Comparison of ENCODE assay signal across 11 mouse cellular contexts in the genomic region with DNA sequence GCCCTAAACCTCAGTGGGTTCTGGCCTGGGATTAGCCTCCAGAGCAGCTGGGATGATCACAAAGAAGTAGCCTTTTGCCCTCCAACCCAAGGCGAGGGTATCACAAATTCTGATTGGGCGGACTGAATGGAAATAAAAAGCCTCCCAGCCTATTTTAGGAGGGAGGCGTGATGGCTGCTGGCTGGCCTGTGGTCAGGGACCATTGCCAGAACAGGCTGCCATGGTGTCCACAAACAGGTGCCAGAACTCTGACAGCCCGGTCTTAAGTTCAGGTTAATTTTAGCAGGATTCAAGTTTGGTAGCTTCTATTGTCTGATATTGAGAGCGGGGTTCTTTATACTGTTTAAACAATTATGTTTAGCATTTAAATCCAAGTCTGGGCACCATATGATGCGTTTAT. TPM values are rescaled to one million over a fixed set of nuclear protein-coding genes. Genes with fewer than 3 reads are reported as not detected.
DNase-seq lines count a peak whose midpoint lies in the region; ATAC-seq and TF ChIP-seq lines count a peak whose summit lies in the region.
"Had no signal": no experiment of that assay in that cellular context is flagged by ENCODE, and none has a peak within 500 bp of the region (broad histone marks: within the 10 kb centered on the region; RNA-seq: fewer than 3 reads in every experiment).

No protein-coding gene starts in this region.

- H3K36me3 ChIP-seq in liver, adult 2 months (ENCODE audit: control insufficient read depth, insufficient read depth, low read length) = no peaks in the 10 kb centered on the region
- H3K36me3 ChIP-seq in liver, postnatal 0 days (replicated peaks; ENCODE audit: insufficient read depth, low read length) = no peaks in the 10 kb centered on the region
- no peaks in the 10 kb centered on the region for H3K36me3 ChIP-seq in heart, adult 2 months (ENCODE audit: control insufficient read depth, insufficient read depth, low read length)
- H3K36me3 ChIP-seq: liver, embryonic 12.5 days had no signal

- no peak overlapping the region for H3K4me2 ChIP-seq in liver, postnatal 0 days (ENCODE audit: low read depth, low read length)
- H3K4me2 ChIP-seq: liver, embryonic 12.5 days had no signal

- no peak overlapping the region for H3K9ac ChIP-seq in liver, adult 2 months (ENCODE audit: low read depth, low read length)
- no peak overlapping the region for H3K9ac ChIP-seq in liver, postnatal 0 days (replicated peaks)
- H3K9ac ChIP-seq in heart, adult 2 months (ENCODE audit: low read depth, low read length) = peak overlapping the region; percentile 35
- H3K9ac ChIP-seq: liver, embryonic 12.5 days had no signal

- H3K27me3 ChIP-seq in liver, adult 2 months (ENCODE audit: control insufficient read depth, insufficient read depth, low read length) = no peaks in the 10 kb centered on the region
- H3K27me3 ChIP-seq in liver, postnatal 0 days (ENCODE audit: insufficient read depth, low read length) = no peaks in the 10 kb centered on the region
- no peaks in the 10 kb centered on the region for H3K27me3 ChIP-seq in heart, adult 2 months (ENCODE audit: control insufficient read depth, insufficient read depth, low read length)
- H3K27me3 ChIP-seq: liver, embryonic 12.5 days had no signal

- H3K79me2 ChIP-seq in liver, adult 2 months (ENCODE audit: control insufficient read depth, insufficient read depth, low read length) = no peaks in the 10 kb centered on the region
- H3K79me2 ChIP-seq in heart, adult 2 months (replicated peaks; ENCODE audit: control insufficient read depth, insufficient read depth, low read length) = no peaks in the 10 kb centered on the region

- TF ChIP-seq EP300 in liver, postnatal 0 days (IDR thresholded peaks at IDR 0.05; ENCODE audit: low read depth) = no peak
- no peak for TF ChIP-seq EP300 in heart, adult 2 months (IDR thresholded peaks at IDR 0.05; ENCODE audit: insufficient read depth, low read depth, low read length)

- no peak overlapping the region for H3K4me3 ChIP-seq in liver, adult 2 months (ENCODE audit: insufficient read depth, low read depth, low read length)
- H3K4me3 ChIP-seq in liver, postnatal 0 days (ENCODE audit: low read depth, low read length) = no peak overlapping the region
- H3K4me3 ChIP-seq in heart, adult 2 months = no peak overlapping the region
- H3K4me3 ChIP-seq: liver, embryonic 12.5 days had no signal

- no peak for TF ChIP-seq CTCF in liver, adult 2 months (IDR thresholded peaks at IDR 0.05; ENCODE audit: low read depth, low read length)
- TF ChIP-seq CTCF in liver, postnatal 0 days (IDR thresholded peaks at IDR 0.05; ENCODE audit: low read depth) = no peak
- no peak for TF ChIP-seq CTCF in heart, adult 2 months (IDR thresholded peaks at IDR 0.05)

- no peak for ATAC-seq in liver, postnatal 0 days
- ATAC-seq: liver, embryonic 12.5 days had no signal

- TF ChIP-seq POLR2A in liver, adult 2 months (IDR thresholded peaks at IDR 0.05; ENCODE audit: extremely low read depth, insufficient read depth, low read length) = no peak
- peak; percentile 39; the same call in 1 of the 2 replicates for TF ChIP-seq POLR2A in heart, adult 2 months (IDR thresholded peaks at IDR 0.05; ENCODE audit: insufficient read depth, low read depth, low read length)

- H3K27ac ChIP-seq in liver, adult 2 months (replicated peaks; ENCODE audit: insufficient read depth, low read depth, low read length) = no peak overlapping the region
- H3K27ac ChIP-seq in liver, postnatal 0 days (ENCODE audit: low read depth) = no peak overlapping the region
- H3K27ac ChIP-seq in heart, adult 2 months = peak overlapping the region; percentile 89
- H3K27ac ChIP-seq: liver, embryonic 12.5 days had no signal

- WGBS in liver, adult 2 months = 54% methylated on average over 6 of the region's 6 CpGs
- WGBS in liver, postnatal 0 days (ENCODE audit: insufficient replicate concordance) = 80% methylated on average over 6 of the region's 6 CpGs
- WGBS in heart, adult 2 months = 40% methylated on average over 6 of the region's 6 CpGs

- intact Hi-C loops in heart, adult 2 months (cut with DNase I) = no loop called here

- peak; percentile 34 for DNase-seq in cerebellum, adult 11 months
- DNase-seq in cerebellum, postnatal 4 days (ENCODE audit: low spot score in 2 of 2) = no peak
- DNase-seq in liver, adult 2 months (ENCODE audit: extremely low read depth, low read depth, low spot score) = peak; percentile 66
- no peak for DNase-seq in liver, postnatal 0 days
- DNase-seq in heart, adult 2 months = peak; percentile 67 to 80
- peak; percentile 48 for DNase-seq in lung, postnatal 10 days
- no peak for DNase-seq in embryo, embryonic 10.5 days (ENCODE audit: low spot score)
- DNase-seq in MN1 (ENCODE audit: low spot score) = no peak
- DNase-seq: kidney, postnatal 25 days; midbrain, embryonic 14.5 days had no signal

- H3K4me1 ChIP-seq in liver, adult 2 months (ENCODE audit: control insufficient read depth, insufficient read depth, low read length) = no peaks in the 10 kb centered on the region
- peaks cover 6% of the 10 kb centered on the region for H3K4me1 ChIP-seq in liver, postnatal 0 days (ENCODE audit: insufficient read depth)
- peaks cover 9% of the 10 kb centered on the region for H3K4me1 ChIP-seq in heart, adult 2 months (ENCODE audit: control insufficient read depth, insufficient read depth, low read length)

- no peaks in the 10 kb centered on the region for H3K9me3 ChIP-seq in liver, postnatal 0 days (ENCODE audit: low read length)
- H3K9me3 ChIP-seq: liver, embryonic 12.5 days had no signal

RNA-seq across cellular contexts. Expression of a gene that starts 16.0 kb away (rescaled TPM):
- 2.6 and 2.7 TPM in 2 replicates for total RNA-seq in liver, adult 2 months (2014; rRNA removed)
- polyA plus RNA-seq in liver, adult 2 months (2012; rRNA removed) = 3.0 and 3.5 TPM in 2 replicates
- polyA plus RNA-seq in liver, postnatal 0 days (2015; fragmentation: Nextera tagmentation; extraction: Ambion mirVana) = 2.3 and 5.8 TPM in 2 replicates
- total RNA-seq in heart, adult 2 months (2021) = 100 to 1,000 TPM; 409 to 486 TPM
- polyA plus RNA-seq in heart, adult 2 months (2012; rRNA removed) = 611 and 917 TPM in 2 replicates

RNA-seq across cellular contexts. Expression of a gene that starts 16.9 kb away (rescaled TPM):
- 32.4 and 33.4 TPM in 2 replicates for total RNA-seq in liver, adult 2 months (2014; rRNA removed)
- polyA plus RNA-seq in liver, adult 2 months (2012; rRNA removed) = 22.6 and 26.0 TPM in 2 replicates
- 56.1 and 59.3 TPM in 2 replicates for polyA plus RNA-seq in liver, postnatal 0 days (2015; fragmentation: Nextera tagmentation; extraction: Ambion mirVana)
- 100 to 1,000 TPM; 114 to 142 TPM for total RNA-seq in heart, adult 2 months (2021)
- polyA plus RNA-seq in heart, adult 2 months (2012; rRNA removed) = 53.7 and 80.1 TPM in 2 replicates

RNA-seq across cellular contexts. Expression of a gene that starts 39.7 kb away (rescaled TPM):
- 1.3 and 1.8 TPM in 2 replicates for total RNA-seq in liver, adult 2 months (2014; rRNA removed)
- 4.4 and 6.0 TPM in 2 replicates for polyA plus RNA-seq in liver, adult 2 months (2012; rRNA removed)
- polyA plus RNA-seq in liver, postnatal 0 days (2015; fragmentation: Nextera tagmentation; extraction: Ambion mirVana) = 4.9 TPM in 2 replicates
- total RNA-seq in heart, adult 2 months (2021) = 1 to 10 TPM; 9.3 to 9.5 TPM
- polyA plus RNA-seq in heart, adult 2 months (2012; rRNA removed) = 6.9 and 7.0 TPM in 2 replicates

RNA-seq across cellular contexts. Expression of a gene that starts 58.7 kb away (rescaled TPM):
- not detected in 2 replicates for total RNA-seq in liver, adult 2 months (2014; rRNA removed)
- not detected in 2 replicates for polyA plus RNA-seq in liver, adult 2 months (2012; rRNA removed)
- not detected in 2 replicates for polyA plus RNA-seq in liver, postnatal 0 days (2015; fragmentation: Nextera tagmentation; extraction: Ambion mirVana)
- total RNA-seq in heart, adult 2 months (2021) = under 1 TPM; 0.25 to 0.29 TPM
- 0.18 and 0.27 TPM in 2 replicates for polyA plus RNA-seq in heart, adult 2 months (2012; rRNA removed)
- polyA plus RNA-seq: liver, embryonic 12.5 days had no signal

Comparison
In these comparisons a context has a peak if more than half of its experiments do, and no peak if none do; other contexts are left out.
1. DNase-seq: peak in cerebellum, adult 11 months (single experiment), liver, adult 2 months (single experiment), heart, adult 2 months (2 of 2) and lung, postnatal 10 days (single experiment); none in cerebellum, postnatal 4 days (0 of 2), liver, postnatal 0 days (single experiment), embryo, embryonic 10.5 days (single experiment) and MN1 (single experiment).
2. RNA of a gene that starts 16.0 kb away (polyA plus RNA-seq): 611 to 917 TPM in heart, adult 2 months; 3.0 to 3.5 TPM in liver, adult 2 months and 2.3 to 5.8 TPM in liver, postnatal 0 days; every median in the first group is over 10 times any median in the second.